Comparison of ENCODE assay signal across 9 mouse cellular contexts in genomic region chr13:23885540-23885939, GRCm38 (mm10). TPM values are rescaled to one million over a fixed set of nuclear protein-coding genes. Genes with fewer than 3 reads are reported as not detected.
DNase-seq lines count a peak whose midpoint lies in the region; ATAC-seq and TF ChIP-seq lines count a peak whose summit lies in the region.
"Had no signal": no experiment of that assay in that cellular context is flagged by ENCODE, and none has a peak within 500 bp of the region (broad histone marks: within the 10 kb centered on the region; RNA-seq: fewer than 3 reads in every experiment).

No protein-coding gene starts in this region.

- H3K4me2 ChIP-seq in hindbrain, postnatal 0 days (ENCODE audit: low read depth, low read length): no peak overlapping the region
- H3K4me2 ChIP-seq in hindbrain, embryonic 12.5 days (replicated peaks): no peak overlapping the region
- no peak overlapping the region for H3K4me2 ChIP-seq in midbrain, postnatal 0 days (ENCODE audit: low read depth, low read length, poor library complexity, severe bottlenecking)
- H3K4me2 ChIP-seq: midbrain, embryonic 12.5 days had no signal

- no peaks in the 10 kb centered on the region for H3K4me1 ChIP-seq in hindbrain, postnatal 0 days (ENCODE audit: insufficient read depth, low read length)
- H3K4me1 ChIP-seq in hindbrain, embryonic 12.5 days: no peaks in the 10 kb centered on the region
- no peaks in the 10 kb centered on the region for H3K4me1 ChIP-seq in G1E (ENCODE audit: insufficient read depth, low read depth, low read length)
- H3K4me1 ChIP-seq in embryonic facial prominence, embryonic 10.5 days: peaks cover 16% of the 10 kb centered on the region
- no peaks in the 10 kb centered on the region for H3K4me1 ChIP-seq in midbrain, postnatal 0 days (ENCODE audit: insufficient read depth, low read length)
- H3K4me1 ChIP-seq: midbrain, embryonic 12.5 days had no signal

- H3K9ac ChIP-seq in hindbrain, postnatal 0 days (replicated peaks; ENCODE audit: low read length): no peak overlapping the region
- no peak overlapping the region for H3K9ac ChIP-seq in hindbrain, embryonic 12.5 days
- no peak overlapping the region for H3K9ac ChIP-seq in midbrain, postnatal 0 days (replicated peaks; ENCODE audit: low read length, poor library complexity, severe bottlenecking)
- H3K9ac ChIP-seq: midbrain, embryonic 12.5 days had no signal

- TF ChIP-seq CTCF in hindbrain, postnatal 0 days (IDR thresholded peaks at IDR 0.05; ENCODE audit: low read depth): peak; percentile 61
- TF ChIP-seq CTCF in G1E (IDR thresholded peaks at IDR 0.05; ENCODE audit: low read depth, low read length): no peak
- peak; percentile 62 for TF ChIP-seq CTCF in midbrain, postnatal 0 days (IDR thresholded peaks at IDR 0.05)

- no peaks in the 10 kb centered on the region for H3K36me3 ChIP-seq in hindbrain, postnatal 0 days (ENCODE audit: insufficient read depth, low read length)
- no peaks in the 10 kb centered on the region for H3K36me3 ChIP-seq in hindbrain, embryonic 12.5 days
- H3K36me3 ChIP-seq in G1E (replicated peaks): no peaks in the 10 kb centered on the region
- no peaks in the 10 kb centered on the region for H3K36me3 ChIP-seq in embryonic facial prominence, embryonic 10.5 days (replicated peaks)
- no peaks in the 10 kb centered on the region for H3K36me3 ChIP-seq in midbrain, postnatal 0 days (ENCODE audit: insufficient read depth, low read length)
- H3K36me3 ChIP-seq: midbrain, embryonic 12.5 days had no signal

- peak; percentile 30 for DNase-seq in hindbrain, postnatal 0 days (ENCODE audit: low spot score)
- DNase-seq in G1E (ENCODE audit: low spot score): peak; percentile 13
- peak; percentile 13 for DNase-seq in embryonic facial prominence, embryonic 10.5 days (ENCODE audit: low spot score)
- peak; percentile 24 for DNase-seq in midbrain, postnatal 0 days (ENCODE audit: low spot score)
- DNase-seq in right cerebral cortex, postnatal 10 days (ENCODE audit: low spot score in 2 of 2): no peak
- DNase-seq in c-Kit-positive CD71-positive TER-119-positive erythroid progenitor cells, embryonic 14.5 days (ENCODE audit: low spot score): no peak
- DNase-seq in spleen, postnatal 4 days (ENCODE audit: low spot score in 2 of 2): no peak

- WGBS in hindbrain, postnatal 0 days: 30% methylated on average over 2 of the region's 2 CpGs
- WGBS in hindbrain, embryonic 12.5 days: 47% methylated on average over 2 of the region's 2 CpGs
- WGBS in embryonic facial prominence, embryonic 10.5 days: 38% methylated on average over 2 of the region's 2 CpGs
- WGBS in midbrain, postnatal 0 days: 31% methylated on average over 2 of the region's 2 CpGs

- H3K27ac ChIP-seq in hindbrain, postnatal 0 days: no peak overlapping the region
- no peak overlapping the region for H3K27ac ChIP-seq in hindbrain, embryonic 12.5 days
- no peak overlapping the region for H3K27ac ChIP-seq in embryonic facial prominence, embryonic 10.5 days (replicated peaks)
- no peak overlapping the region for H3K27ac ChIP-seq in midbrain, postnatal 0 days (ENCODE audit: low read depth, low read length)
- H3K27ac ChIP-seq: midbrain, embryonic 12.5 days had no signal

- H3K9me3 ChIP-seq in hindbrain, postnatal 0 days (ENCODE audit: low read length): no peaks in the 10 kb centered on the region
- no peaks in the 10 kb centered on the region for H3K9me3 ChIP-seq in hindbrain, embryonic 12.5 days (replicated peaks)
- H3K9me3 ChIP-seq in G1E (replicated peaks): no peaks in the 10 kb centered on the region
- no peaks in the 10 kb centered on the region for H3K9me3 ChIP-seq in embryonic facial prominence, embryonic 10.5 days
- no peaks in the 10 kb centered on the region for H3K9me3 ChIP-seq in midbrain, postnatal 0 days (ENCODE audit: low read length)
- H3K9me3 ChIP-seq: midbrain, embryonic 12.5 days had no signal

- H3K27me3 ChIP-seq in hindbrain, postnatal 0 days (ENCODE audit: insufficient read depth, low read length): no peaks in the 10 kb centered on the region
- no peaks in the 10 kb centered on the region for H3K27me3 ChIP-seq in hindbrain, embryonic 12.5 days
- no peaks in the 10 kb centered on the region; the same call in 1 of the 2 replicates for H3K27me3 ChIP-seq in G1E (ENCODE audit: insufficient read depth, low read length)
- no peaks in the 10 kb centered on the region for H3K27me3 ChIP-seq in embryonic facial prominence, embryonic 10.5 days (replicated peaks; ENCODE audit: low read depth, poor library complexity, severe bottlenecking)
- no peaks in the 10 kb centered on the region for H3K27me3 ChIP-seq in midbrain, postnatal 0 days (ENCODE audit: insufficient read depth, low read length)

- H3K4me3 ChIP-seq in hindbrain, postnatal 0 days (ENCODE audit: low read length): no peak overlapping the region
- H3K4me3 ChIP-seq in hindbrain, embryonic 12.5 days: no peak overlapping the region
- no peak overlapping the region for H3K4me3 ChIP-seq in G1E (ENCODE audit: low read depth, low read length)
- no peak overlapping the region for H3K4me3 ChIP-seq in embryonic facial prominence, embryonic 10.5 days
- no peak overlapping the region for H3K4me3 ChIP-seq in midbrain, postnatal 0 days (ENCODE audit: low read depth, low read length)
- H3K4me3 ChIP-seq: midbrain, embryonic 12.5 days had no signal

- ATAC-seq in hindbrain, postnatal 0 days: no peak
- ATAC-seq in hindbrain, embryonic 12.5 days (ENCODE audit: low FRiP score): no peak
- ATAC-seq in G1E (ENCODE audit: extremely low read depth, insufficient number of reproducible peaks, low FRiP score, poor library complexity, severe bottlenecking): peak; percentile 63
- ATAC-seq in midbrain, postnatal 0 days (ENCODE audit: low FRiP score): no peak

RNA-seq across cellular contexts. Expression of gene Slc17a1, which starts 18.0 kb away (rescaled TPM):
- not detected in 2 replicates for total RNA-seq in hindbrain, postnatal 0 days (2014; rRNA removed)
- not detected in 2 replicates for polyA plus RNA-seq in hindbrain, postnatal 0 days (2015; fragmentation: Nextera tagmentation; extraction: Ambion mirVana)
- polyA plus RNA-seq in hindbrain, embryonic 12.5 days (2016; fragmentation: Nextera tagmentation; extraction: Ambion mirVana): not detected in 2 replicates
- total RNA-seq in G1E (2014; fragmentation: Nextera tagmentation): not detected in 2 replicates
- 0.82 and 1.1 TPM in 2 replicates for total RNA-seq in G1E (2017)
- polyA plus RNA-seq in G1E (2012): not detected in 2 replicates
- polyA plus RNA-seq in embryonic facial prominence, embryonic 10.5 days (2016; fragmentation: Nextera tagmentation; extraction: Ambion mirVana): not detected in 2 replicates
- not detected in 2 replicates for total RNA-seq in midbrain, postnatal 0 days (2014; rRNA removed)
- not detected in 2 replicates for polyA plus RNA-seq in midbrain, postnatal 0 days (2015; fragmentation: Nextera tagmentation; extraction: Ambion mirVana)
- polyA plus RNA-seq: midbrain, embryonic 12.5 days had no signal

RNA-seq across cellular contexts. Expression of gene Slc17a4, which starts 29.3 kb away (rescaled TPM):
- total RNA-seq in hindbrain, postnatal 0 days (2014; rRNA removed): not detected in 2 replicates
- not detected in 2 replicates for polyA plus RNA-seq in hindbrain, postnatal 0 days (2015; fragmentation: Nextera tagmentation; extraction: Ambion mirVana)
- 0.09 TPM in 1 of 2 replicates, not detected in the other for polyA plus RNA-seq in hindbrain, embryonic 12.5 days (2016; fragmentation: Nextera tagmentation; extraction: Ambion mirVana)
- total RNA-seq in G1E (2014; fragmentation: Nextera tagmentation): not detected in 2 replicates
- 0.17 and 0.27 TPM in 2 replicates for total RNA-seq in G1E (2017)
- not detected in 2 replicates for polyA plus RNA-seq in G1E (2012)
- polyA plus RNA-seq in embryonic facial prominence, embryonic 10.5 days (2016; fragmentation: Nextera tagmentation; extraction: Ambion mirVana): not detected in 2 replicates
- total RNA-seq in midbrain, postnatal 0 days (2014; rRNA removed): not detected in 2 replicates
- not detected in 2 replicates for polyA plus RNA-seq in midbrain, postnatal 0 days (2015; fragmentation: Nextera tagmentation; extraction: Ambion mirVana)
- polyA plus RNA-seq: midbrain, embryonic 12.5 days had no signal

RNA-seq across cellular contexts. Expression of gene Slc17a3, which starts 46.3 kb away (rescaled TPM):
- not detected in 2 replicates for total RNA-seq in hindbrain, postnatal 0 days (2014; rRNA removed)
- not detected in 2 replicates for polyA plus RNA-seq in hindbrain, postnatal 0 days (2015; fragmentation: Nextera tagmentation; extraction: Ambion mirVana)
- not detected in 2 replicates for polyA plus RNA-seq in hindbrain, embryonic 12.5 days (2016; fragmentation: Nextera tagmentation; extraction: Ambion mirVana)
- not detected in 2 replicates for total RNA-seq in G1E (2014; fragmentation: Nextera tagmentation)
- total RNA-seq in G1E (2017): 0.06 and 0.22 TPM in 2 replicates
- polyA plus RNA-seq in G1E (2012): not detected in 2 replicates
- polyA plus RNA-seq in embryonic facial prominence, embryonic 10.5 days (2016; fragmentation: Nextera tagmentation; extraction: Ambion mirVana): not detected in 2 replicates
- total RNA-seq in midbrain, postnatal 0 days (2014; rRNA removed): 0.05 TPM in 1 of 2 replicates, not detected in the other
- not detected in 2 replicates for polyA plus RNA-seq in midbrain, postnatal 0 days (2015; fragmentation: Nextera tagmentation; extraction: Ambion mirVana)
- polyA plus RNA-seq: midbrain, embryonic 12.5 days had no signal

RNA-seq across cellular contexts. Expression of gene Hist1h2ba, which starts 48.4 kb away (rescaled TPM):
- not detected in 2 replicates for total RNA-seq in hindbrain, postnatal 0 days (2014; rRNA removed)
- not detected in 2 replicates for polyA plus RNA-seq in hindbrain, postnatal 0 days (2015; fragmentation: Nextera tagmentation; extraction: Ambion mirVana)
- not detected in 2 replicates for polyA plus RNA-seq in hindbrain, embryonic 12.5 days (2016; fragmentation: Nextera tagmentation; extraction: Ambion mirVana)
- total RNA-seq in G1E (2014; fragmentation: Nextera tagmentation): not detected in 2 replicates
- not detected in 2 replicates for total RNA-seq in G1E (2017)
- polyA plus RNA-seq in G1E (2012): not detected in 2 replicates
- not detected in 2 replicates for polyA plus RNA-seq in embryonic facial prominence, embryonic 10.5 days (2016; fragmentation: Nextera tagmentation; extraction: Ambion mirVana)
- not detected in 2 replicates for total RNA-seq in midbrain, postnatal 0 days (2014; rRNA removed)
- not detected in 2 replicates for polyA plus RNA-seq in midbrain, postnatal 0 days (2015; fragmentation: Nextera tagmentation; extraction: Ambion mirVana)
- polyA plus RNA-seq: midbrain, embryonic 12.5 days had no signal

RNA-seq across cellular contexts. Expression of gene Hist1h2aa, which starts 48.7 kb away (rescaled TPM):
- not detected in 2 replicates for total RNA-seq in hindbrain, postnatal 0 days (2014; rRNA removed)
- not detected in 2 replicates for polyA plus RNA-seq in hindbrain, postnatal 0 days (2015; fragmentation: Nextera tagmentation; extraction: Ambion mirVana)
- not detected in 2 replicates for polyA plus RNA-seq in hindbrain, embryonic 12.5 days (2016; fragmentation: Nextera tagmentation; extraction: Ambion mirVana)
- total RNA-seq in G1E (2014; fragmentation: Nextera tagmentation): not detected in 2 replicates
- total RNA-seq in G1E (2017): not detected in 2 replicates
- not detected in 2 replicates for polyA plus RNA-seq in G1E (2012)
- polyA plus RNA-seq in embryonic facial prominence, embryonic 10.5 days (2016; fragmentation: Nextera tagmentation; extraction: Ambion mirVana): not detected in 2 replicates
- not detected in 2 replicates for total RNA-seq in midbrain, postnatal 0 days (2014; rRNA removed)
- not detected in 2 replicates for polyA plus RNA-seq in midbrain, postnatal 0 days (2015; fragmentation: Nextera tagmentation; extraction: Ambion mirVana)
- polyA plus RNA-seq: midbrain, embryonic 12.5 days had no signal

Comparison
In these comparisons a context has a peak if more than half of its experiments do, and no peak if none do; other contexts are left out.
1. DNase-seq: peak in hindbrain, postnatal 0 days (single experiment), G1E (single experiment), embryonic facial prominence, embryonic 10.5 days (single experiment) and midbrain, postnatal 0 days (single experiment); none in right cerebral cortex, postnatal 10 days (0 of 2), c-Kit-positive CD71-positive TER-119-positive erythroid progenitor cells, embryonic 14.5 days (single experiment) and spleen, postnatal 4 days (0 of 2).